Mouse (Mus musculus): Measurements from ENCODE around the gene Slc16a11. TPM values are rescaled to one million over a fixed set of nuclear protein-coding genes. Genes with fewer than 3 reads are reported as not detected.

Gene Slc16a11
- polyA plus RNA-seq, 1 experiment from 2014 or later: 1.5 TPM

GRCm38 (mm10) chr11:70178756-70179155 lies 33.8 kb upstream of the Slc16a11 start:
- Histone ChIP-seq H3K27ac (no peak overlapping the region), H3K9ac (replicated peaks) (no peak overlapping the region), H3K4me2 (no peak overlapping the region), H3K4me1 (replicated peaks) (no peaks in the 10 kb centered on the region), H3K27me3 (no peaks in the 10 kb centered on the region), H3K4me3 (replicated peaks) (no peak overlapping the region), H3K9me3 (peaks cover 9% of the 10 kb centered on the region; the same call in 1 of the 2 replicates), H3K36me3 (no peaks in the 10 kb centered on the region)
- 74% methylated on average over 11 of the region's 11 CpGs for WGBS
- no peak for ATAC-seq (ENCODE audit: insufficient number of reproducible peaks, insufficient read depth, low FRiP score, low TSS enrichment, low read depth)

GRCm38 (mm10) chr11:70179401-70179800 lies 33.2 kb upstream of the Slc16a11 start:
- Histone ChIP-seq H3K4me1 (replicated peaks) (no peaks in the 10 kb centered on the region), H3K9me3 (peaks cover 9% of the 10 kb centered on the region; the same call in 1 of the 2 replicates), H3K27ac (no peak overlapping the region), H3K27me3 (no peaks in the 10 kb centered on the region), H3K4me2 (no peak overlapping the region), H3K36me3 (no peaks in the 10 kb centered on the region), H3K4me3 (replicated peaks) (no peak overlapping the region), H3K9ac (replicated peaks) (no peak overlapping the region)
- no peak for ATAC-seq (ENCODE audit: insufficient number of reproducible peaks, insufficient read depth, low FRiP score, low TSS enrichment, low read depth)
- WGBS: 39% methylated on average over 14 of the region's 14 CpGs

- H3K9ac ChIP-seq (replicated peaks): no peak overlapping the region
- WGBS: 96% methylated on average over 4 of the region's 4 CpGs
- H3K27me3 ChIP-seq: no peaks in the 10 kb centered on the region
- no peak overlapping the region for H3K4me2 ChIP-seq
- no peaks in the 10 kb centered on the region for H3K36me3 ChIP-seq
- no peak for ATAC-seq (ENCODE audit: insufficient number of reproducible peaks, insufficient read depth, low FRiP score, low TSS enrichment, low read depth)
- H3K27ac ChIP-seq: no peak overlapping the region
- no peak overlapping the region for H3K4me3 ChIP-seq (replicated peaks)
- no peaks in the 10 kb centered on the region for H3K4me1 ChIP-seq (replicated peaks)
- H3K9me3 ChIP-seq: peaks cover 9% of the 10 kb centered on the region; the same call in 1 of the 2 replicates
Measured at GRCm38 (mm10) chr11:70180496-70180895, 32.1 kb upstream of the Slc16a11 start.

- no peaks in the 10 kb centered on the region for H3K36me3 ChIP-seq
- ATAC-seq (ENCODE audit: insufficient number of reproducible peaks, insufficient read depth, low FRiP score, low TSS enrichment, low read depth): no peak
- WGBS: 75% methylated on average over 7 of the region's 7 CpGs
- no peak overlapping the region for H3K4me3 ChIP-seq (replicated peaks)
- H3K4me1 ChIP-seq (replicated peaks): no peaks in the 10 kb centered on the region
- H3K27me3 ChIP-seq: no peaks in the 10 kb centered on the region
- no peaks in the 10 kb centered on the region for H3K9me3 ChIP-seq
- no peak overlapping the region for H3K4me2 ChIP-seq
- H3K9ac ChIP-seq (replicated peaks): no peak overlapping the region
- H3K27ac ChIP-seq: no peak overlapping the region
Measured at GRCm38 (mm10) chr11:70185120-70185519, 27.4 kb upstream of the Slc16a11 start.

- no peak overlapping the region for H3K4me2 ChIP-seq
- no peaks in the 10 kb centered on the region for H3K27me3 ChIP-seq
- H3K27ac ChIP-seq: no peak overlapping the region
- no peak overlapping the region for H3K4me3 ChIP-seq (replicated peaks)
- no peaks in the 10 kb centered on the region for H3K36me3 ChIP-seq
- H3K9ac ChIP-seq (replicated peaks): no peak overlapping the region
- WGBS: 81% methylated on average over 28 of the region's 28 CpGs
- no peaks in the 10 kb centered on the region for H3K9me3 ChIP-seq
- ATAC-seq (ENCODE audit: insufficient number of reproducible peaks, insufficient read depth, low FRiP score, low TSS enrichment, low read depth): no peak
- no peaks in the 10 kb centered on the region for H3K4me1 ChIP-seq (replicated peaks)
Measured at GRCm38 (mm10) chr11:70189319-70190134, 23.0 kb upstream of the Slc16a11 start.

- no peak overlapping the region for H3K9ac ChIP-seq (replicated peaks)
Measured at GRCm38 (mm10) chr11:70191188-70191587, 21.4 kb upstream of the Slc16a11 start.

GRCm38 (mm10) chr11:70192157-70192556 lies 20.4 kb upstream of the Slc16a11 start:
- WGBS: 74% methylated on average over 4 of the region's 4 CpGs
- no peak for ATAC-seq (ENCODE audit: insufficient number of reproducible peaks, insufficient read depth, low FRiP score, low TSS enrichment, low read depth)
- H3K4me2 ChIP-seq: no peak overlapping the region
- no peak overlapping the region for H3K4me3 ChIP-seq (replicated peaks)
- H3K27ac ChIP-seq: no peak overlapping the region
- 0 out of 2 replicates have a peak, but pooled peaks cover 5% of the 10 kb centered on the region for H3K9me3 ChIP-seq
- no peak overlapping the region for H3K9ac ChIP-seq (replicated peaks)
- H3K27me3 ChIP-seq: no peaks in the 10 kb centered on the region
- H3K4me1 ChIP-seq (replicated peaks): no peaks in the 10 kb centered on the region
- H3K36me3 ChIP-seq: no peaks in the 10 kb centered on the region

More at GRCm38 (mm10) chr11:70191188-70191587, 21.4 kb upstream of the Slc16a11 start:
- Histone ChIP-seq H3K4me1 (replicated peaks) (no peaks in the 10 kb centered on the region), H3K9me3 (0 out of 2 replicates have a peak, but pooled peaks cover 5% of the 10 kb centered on the region), H3K4me2 (no peak overlapping the region), H3K36me3 (no peaks in the 10 kb centered on the region), H3K27ac (no peak overlapping the region), H3K4me3 (replicated peaks) (no peak overlapping the region), H3K27me3 (no peaks in the 10 kb centered on the region)
- 89% methylated on average over 6 of the region's 6 CpGs for WGBS
- ATAC-seq (ENCODE audit: insufficient number of reproducible peaks, insufficient read depth, low FRiP score, low TSS enrichment, low read depth): no peak

GRCm38 (mm10) chr11:70193354-70194285 lies 18.9 kb upstream of the Slc16a11 start:
- H3K9ac ChIP-seq (replicated peaks): no peak overlapping the region
- no peaks in the 10 kb centered on the region for H3K27me3 ChIP-seq
- H3K4me2 ChIP-seq: no peak overlapping the region
- no peak for ATAC-seq (ENCODE audit: insufficient number of reproducible peaks, insufficient read depth, low FRiP score, low TSS enrichment, low read depth)
- no peak overlapping the region for H3K27ac ChIP-seq
- H3K36me3 ChIP-seq: no peaks in the 10 kb centered on the region
- 58% methylated on average over 11 of the region's 11 CpGs for WGBS
- no peak overlapping the region for H3K4me3 ChIP-seq (replicated peaks)
- H3K9me3 ChIP-seq: 0 out of 2 replicates have a peak, but pooled peaks cover 5% of the 10 kb centered on the region
- no peaks in the 10 kb centered on the region for H3K4me1 ChIP-seq (replicated peaks)

- Histone ChIP-seq H3K27ac (no peak overlapping the region), H3K4me3 (replicated peaks) (no peak overlapping the region), H3K27me3 (no peaks in the 10 kb centered on the region), H3K4me1 (replicated peaks) (no peaks in the 10 kb centered on the region; the same call in 1 of the 2 replicates), H3K9ac (replicated peaks) (no peak overlapping the region), H3K36me3 (no peaks in the 10 kb centered on the region), H3K4me2 (no peak overlapping the region), H3K9me3 (0 out of 2 replicates have a peak, but pooled peaks cover 5% of the 10 kb centered on the region)
- 89% methylated on average over 3 of the region's 3 CpGs for WGBS
- ATAC-seq (ENCODE audit: insufficient number of reproducible peaks, insufficient read depth, low FRiP score, low TSS enrichment, low read depth): no peak
Measured at GRCm38 (mm10) chr11:70198332-70198731, 14.2 kb upstream of the Slc16a11 start.

GRCm38 (mm10) chr11:70199107-70199506 lies 13.4 kb upstream of the Slc16a11 start:
- Histone ChIP-seq H3K4me3 (replicated peaks) (no peak overlapping the region), H3K4me2 (no peak overlapping the region), H3K9ac (replicated peaks) (no peak overlapping the region), H3K27me3 (no peaks in the 10 kb centered on the region), H3K36me3 (no peaks in the 10 kb centered on the region), H3K27ac (no peak overlapping the region), H3K4me1 (replicated peaks) (no peaks in the 10 kb centered on the region; the same call in 1 of the 2 replicates), H3K9me3 (0 out of 2 replicates have a peak, but pooled peaks cover 5% of the 10 kb centered on the region)
- 80% methylated on average over 8 of the region's 8 CpGs for WGBS
- no peak for ATAC-seq (ENCODE audit: insufficient number of reproducible peaks, insufficient read depth, low FRiP score, low TSS enrichment, low read depth)

- 86% methylated on average over 5 of the region's 5 CpGs for WGBS
- Histone ChIP-seq H3K4me2 (no peak overlapping the region), H3K27ac (no peak overlapping the region), H3K4me1 (replicated peaks) (no peaks in the 10 kb centered on the region; the same call in 1 of the 2 replicates), H3K27me3 (no peaks in the 10 kb centered on the region), H3K36me3 (no peaks in the 10 kb centered on the region), H3K9ac (replicated peaks) (no peak overlapping the region), H3K4me3 (replicated peaks) (no peak overlapping the region), H3K9me3 (0 out of 2 replicates have a peak, but pooled peaks cover 4% of the 10 kb centered on the region)
- ATAC-seq (ENCODE audit: insufficient number of reproducible peaks, insufficient read depth, low FRiP score, low TSS enrichment, low read depth): no peak
Measured at GRCm38 (mm10) chr11:70200036-70200608, 12.4 kb upstream of the Slc16a11 start.
